Mouse (Mus musculus) macrophage (primary cell): ENCODE measurements at regions not wholly inside any gene's neighbourhood (a gene's known extent, or its start where the extent isn't known, plus 50 kb on each side); places are given as distances from the start of the nearest gene placed in this dataset.

ENCODE experiments used
- H3K27ac ChIP-seq: fragments of 350-480 bp; formaldehyde crosslinking; 2 replicates; pipeline ENCODE4 v1.9.0; 2021
- H3K36me3 ChIP-seq: fragments of 350-480 bp; formaldehyde crosslinking; 2 replicates; pipeline ENCODE4 v1.9.0; 2021; ENCODE audit errors: inconsistent target
- H3K4me3 ChIP-seq: fragments of 350-480 bp; formaldehyde crosslinking; 2 replicates; pipeline ENCODE4 v1.9.0; 2021; ENCODE audit errors: inconsistent target
- H3K79me2 ChIP-seq: fragments of 350-480 bp; formaldehyde crosslinking; 2 replicates; pipeline ENCODE4 v1.9.0; 2021; ENCODE audit errors: inconsistent target
- WGBS: methylation state at CpG from one replicate; pipeline ENCODE4 v1.1.7; 2026; ENCODE audit warnings: inconsistent platforms; ENCODE audit not compliant: missing documents; 5-methylcytosine and 5-hydroxymethylcytosine counted together

GRCm38 (mm10) chr13:107535213-107535612 is 509.0 kb upstream of the Smim15 start:
- H3K36me3 ChIP-seq: no peaks in the 10 kb centered on the region
- no peaks in the 10 kb centered on the region for H3K79me2 ChIP-seq
- H3K27ac ChIP-seq: no peak overlapping the region
- H3K4me3 ChIP-seq: no peak overlapping the region
- 43% methylated on average over 5 of the region's 5 CpGs for whole genome bisulfite sequencing

DNA sequence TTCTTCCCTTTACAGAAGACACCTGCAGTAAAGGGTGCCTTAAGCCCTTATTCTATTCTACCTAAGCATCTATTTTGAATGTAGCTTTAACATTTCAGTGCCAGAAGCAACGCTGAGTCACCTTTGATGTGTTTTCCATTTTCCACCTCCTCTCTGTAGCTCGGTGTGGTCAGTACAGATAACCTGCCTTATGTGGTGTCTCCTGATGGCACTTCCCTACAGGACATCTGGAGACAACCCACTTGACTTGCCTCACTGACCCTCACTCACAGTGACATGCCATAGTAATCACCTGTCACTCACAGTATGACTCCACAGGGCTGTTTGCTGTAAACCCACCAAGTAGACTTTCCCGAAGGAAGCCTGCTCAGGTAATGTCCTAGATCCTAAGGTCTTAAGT is 510.9 kb upstream of the Smim15 start:
- no peaks in the 10 kb centered on the region for H3K79me2 ChIP-seq
- H3K36me3 ChIP-seq: no peaks in the 10 kb centered on the region
- H3K4me3 ChIP-seq: no peak overlapping the region
- no peak overlapping the region for H3K27ac ChIP-seq
- 91% methylated on average over 3 of the region's 3 CpGs for WGBS

GRCm38 (mm10) chr13:107531528-107531927 is 509.6 kb upstream of the Kif2a start:
- H3K36me3 ChIP-seq: no peaks in the 10 kb centered on the region
- H3K27ac ChIP-seq: no peak overlapping the region
- H3K79me2 ChIP-seq: no peaks in the 10 kb centered on the region
- H3K4me3 ChIP-seq: no peak overlapping the region
- 75% methylated on average over 10 of the region's 10 CpGs for WGBS

- no peaks in the 10 kb centered on the region for H3K36me3 ChIP-seq
- no peak overlapping the region for H3K27ac ChIP-seq
- no peaks in the 10 kb centered on the region for H3K79me2 ChIP-seq
- WGBS: 94% methylated on average over 7 of the region's 8 CpGs
- no peak overlapping the region for H3K4me3 ChIP-seq
These were observed 509.1 kb upstream of the Kif2a start for GRCm38 (mm10) chr13:107531026-107531425.

- no peak overlapping the region for H3K27ac ChIP-seq
- no peaks in the 10 kb centered on the region for H3K79me2 ChIP-seq
- WGBS: 100% methylated on average over 1 of the region's 1 CpGs
- H3K36me3 ChIP-seq: no peaks in the 10 kb centered on the region
- H3K4me3 ChIP-seq: no peak overlapping the region
These were observed 508.5 kb upstream of the Kif2a start for GRCm38 (mm10) chr13:107530392-107530791.

DNA sequence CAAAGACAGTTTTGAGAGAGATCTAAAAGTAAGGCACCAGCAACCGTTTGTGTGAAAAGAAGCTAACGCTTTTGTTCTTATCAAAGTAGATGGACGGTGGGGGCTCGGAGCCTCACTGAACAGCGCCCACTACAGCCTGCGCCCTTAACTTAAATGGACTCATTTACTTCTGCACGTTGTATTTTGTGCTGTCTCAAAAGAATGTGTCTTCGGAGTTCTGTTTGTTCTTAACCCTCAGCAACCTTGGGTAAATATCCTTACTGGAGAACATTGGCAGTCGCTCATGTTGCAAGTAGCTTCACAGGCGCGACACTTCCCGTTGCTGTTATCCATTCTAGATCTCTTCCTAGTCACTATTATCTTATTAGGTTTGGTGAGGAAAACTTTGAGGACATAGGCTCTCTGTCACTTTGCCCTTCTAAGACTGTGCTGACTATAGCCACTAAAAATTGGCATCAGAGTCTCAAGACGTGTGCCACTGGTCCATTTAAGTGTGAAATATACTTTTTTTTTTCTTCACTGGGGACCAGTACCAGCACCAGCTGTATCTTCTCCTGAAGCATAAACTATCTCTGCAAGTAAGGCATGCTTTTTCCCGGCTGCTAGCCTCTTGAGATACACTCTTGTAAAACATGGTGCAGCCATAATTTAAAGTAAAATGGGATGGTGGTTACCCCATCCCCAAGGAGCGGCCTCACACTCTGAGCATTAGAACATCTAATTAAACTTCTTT is 507.0 kb upstream of the Kif2a start:
- H3K4me3 ChIP-seq: no peak overlapping the region
- 92% methylated on average over 15 of the region's 15 CpGs for WGBS
- H3K36me3 ChIP-seq: no peaks in the 10 kb centered on the region
- H3K79me2 ChIP-seq: no peaks in the 10 kb centered on the region
- no peak overlapping the region for H3K27ac ChIP-seq

GRCm38 (mm10) chr13:107522942-107523341 is 501.0 kb upstream of the Kif2a start:
- Histone ChIP-seq H3K27ac (no peak overlapping the region), H3K4me3 (no peak overlapping the region), H3K36me3 (no peaks in the 10 kb centered on the region), H3K79me2 (no peaks in the 10 kb centered on the region)
- WGBS: 89% methylated on average over 3 of the region's 3 CpGs

- H3K79me2 ChIP-seq: no peaks in the 10 kb centered on the region
- H3K36me3 ChIP-seq: no peaks in the 10 kb centered on the region
- H3K4me3 ChIP-seq: no peak overlapping the region
- WGBS: 94% methylated on average over 3 of the region's 3 CpGs
- H3K27ac ChIP-seq: no peak overlapping the region
These were observed 492.3 kb upstream of the Kif2a start for GRCm38 (mm10) chr13:107514236-107514635.

GRCm38 (mm10) chr13:107513274-107514146 is 491.6 kb upstream of the Kif2a start:
- 88% methylated on average over 6 of the region's 6 CpGs for WGBS
- no peak overlapping the region for H3K27ac ChIP-seq
- no peaks in the 10 kb centered on the region for H3K79me2 ChIP-seq
- no peak overlapping the region for H3K4me3 ChIP-seq
- no peaks in the 10 kb centered on the region for H3K36me3 ChIP-seq

GRCm38 (mm10) chr13:107507336-107507735 is 485.4 kb upstream of the Kif2a start:
- Histone ChIP-seq H3K79me2 (no peaks in the 10 kb centered on the region), H3K4me3 (no peak overlapping the region), H3K36me3 (no peaks in the 10 kb centered on the region), H3K27ac (no peak overlapping the region)
- 87% methylated on average over 3 of the region's 3 CpGs for WGBS

- H3K27ac ChIP-seq: no peak overlapping the region
- H3K4me3 ChIP-seq: no peak overlapping the region
- no peaks in the 10 kb centered on the region for H3K79me2 ChIP-seq
- 95% methylated on average over 4 of the region's 4 CpGs for WGBS
- H3K36me3 ChIP-seq: no peaks in the 10 kb centered on the region
These were observed 484.9 kb upstream of the Kif2a start for GRCm38 (mm10) chr13:107506832-107507231.

DNA sequence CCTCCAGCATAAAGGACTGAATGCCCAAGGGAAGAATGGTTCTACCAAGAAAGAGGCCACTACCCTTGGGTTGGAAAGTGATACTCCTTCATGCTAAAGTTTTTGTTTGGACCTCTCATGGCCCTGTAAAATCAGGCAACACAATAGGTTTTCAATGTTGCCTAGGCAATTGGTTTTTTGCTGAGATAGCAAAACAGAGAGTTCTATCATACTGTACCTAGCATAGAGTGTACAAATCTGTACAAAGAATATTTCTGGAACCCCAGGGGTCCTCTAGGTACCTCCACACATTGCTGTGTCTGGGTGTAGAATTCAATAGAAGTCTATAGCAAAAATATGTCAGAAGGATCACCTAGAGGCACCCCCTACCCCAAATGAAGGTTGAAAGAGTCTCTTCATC is 483.4 kb upstream of the Kif2a start:
- H3K36me3 ChIP-seq: no peaks in the 10 kb centered on the region
- H3K4me3 ChIP-seq: no peak overlapping the region
- H3K79me2 ChIP-seq: no peaks in the 10 kb centered on the region
- no peak overlapping the region for H3K27ac ChIP-seq

DNA sequence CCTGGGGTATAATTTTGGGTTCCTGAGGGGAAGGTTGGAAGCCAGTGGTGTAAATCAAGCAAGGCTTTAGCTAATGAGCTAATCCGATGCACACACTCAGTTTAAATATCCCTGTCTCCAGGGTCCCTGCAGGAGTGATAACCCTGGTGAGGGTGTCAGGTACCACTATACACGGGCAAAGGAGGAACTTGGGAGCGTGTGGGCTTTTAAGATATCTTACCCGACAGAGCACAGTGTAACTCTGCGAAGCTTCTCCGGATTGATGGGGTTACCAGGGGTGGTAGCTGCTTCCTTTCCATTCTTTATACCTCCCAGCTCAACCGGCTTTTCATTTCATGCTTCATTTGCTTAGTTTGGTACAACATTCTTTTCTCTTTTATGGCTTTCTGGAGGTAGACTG is 480.3 kb upstream of the Kif2a start:
- WGBS: 55% methylated on average over 7 of the region's 7 CpGs
- H3K4me3 ChIP-seq: no peak overlapping the region
- H3K27ac ChIP-seq: no peak overlapping the region
- H3K79me2 ChIP-seq: no peaks in the 10 kb centered on the region
- H3K36me3 ChIP-seq: no peaks in the 10 kb centered on the region

GRCm38 (mm10) chr13:107500776-107501489 is 479.0 kb upstream of the Kif2a start:
- WGBS: 92% methylated on average over 12 of the region's 12 CpGs
- Histone ChIP-seq H3K4me3 (no peak overlapping the region), H3K27ac (no peak overlapping the region)

GRCm38 (mm10) chr13:107499296-107499695 is 477.4 kb upstream of the Kif2a start:
- no peaks in the 10 kb centered on the region for H3K36me3 ChIP-seq
- H3K4me3 ChIP-seq: no peak overlapping the region
- WGBS: 83% methylated on average over 4 of the region's 4 CpGs
- no peak overlapping the region for H3K27ac ChIP-seq
- H3K79me2 ChIP-seq: no peaks in the 10 kb centered on the region

More at GRCm38 (mm10) chr13:107500776-107501489, 479.0 kb upstream of the Kif2a start:
- Histone ChIP-seq H3K36me3 (no peaks in the 10 kb centered on the region), H3K79me2 (no peaks in the 10 kb centered on the region)
